Mouse (Mus musculus) hindbrain, embryonic 13.5 days (tissue): ENCODE data around the gene Rpl9-ps6. TPM values are rescaled to one million over a fixed set of nuclear protein-coding genes. Genes with fewer than 3 reads are reported as not detected.

Source experiments
- ATAC-seq: fragments of 200-750 bp; cut with Nextera tagmentation; 2 replicates; pipeline ENCODE4 v1.8.0; 2017; ENCODE audit warnings: moderate TSS enrichment; ENCODE audit not compliant: low FRiP score
- H3K27ac ChIP-seq: fragments of 300-500 bp; sonication (generic); 2 replicates; pipeline ENCODE4 v1.5.1; 2015; ENCODE audit warnings: inconsistent platforms, mild to moderate bottlenecking, moderate library complexity
- H3K27me3 ChIP-seq: fragments of 300-500 bp; sonication (generic); 2 replicates; pipeline ENCODE4 v1.6.1; 2015; ENCODE audit warnings: mild to moderate bottlenecking, inconsistent platforms
- H3K36me3 ChIP-seq: fragments of 300-500 bp; sonication (generic); 2 replicates; pipeline ENCODE4 v1.6.1; 2015; ENCODE audit warnings: mild to moderate bottlenecking, inconsistent platforms
- H3K4me1 ChIP-seq: fragments of 300-500 bp; sonication (generic); replicated peaks from 2 replicates; pipeline ENCODE4 v1.6.1; 2015; ENCODE audit warnings: inconsistent platforms
- H3K4me2 ChIP-seq: fragments of 300-500 bp; sonication (generic); 2 replicates; pipeline ENCODE4 v1.6.1; 2015; ENCODE audit warnings: inconsistent platforms, mild to moderate bottlenecking, moderate library complexity
- H3K4me3 ChIP-seq: fragments of 300-500 bp; sonication (generic); 2 replicates; pipeline ENCODE4 v1.5.1; 2015; ENCODE audit warnings: mild to moderate bottlenecking, inconsistent platforms
- H3K9ac ChIP-seq: fragments of 300-500 bp; sonication (generic); 2 replicates; pipeline ENCODE4 v1.6.1; 2015; ENCODE audit warnings: mild to moderate bottlenecking, inconsistent platforms
- H3K9me3 ChIP-seq: fragments of 300-500 bp; sonication (generic); 2 replicates; pipeline ENCODE4 v1.6.1; 2016; ENCODE audit warnings: inconsistent platforms
- WGBS: fragments of 180-500 bp; shearing (Covaris S2); methylation state at CpG from one replicate; pipeline ENCODE4 v1.1.7; 2015; 5-methylcytosine and 5-hydroxymethylcytosine counted together
- polyA plus RNA-seq: library from polyadenylated mRNA; unstranded; fragments of >200 nt; fragmentation: Nextera tagmentation; extraction: Ambion mirVana; gene quantifications from 2 replicates; pipeline ENCODE4 v1.2.1, GENCODE M21; 2015

The Rpl9-ps6 gene
- 72.9 and 82.1 TPM in 2 replicates for polyA plus RNA-seq

GRCm38 (mm10) chr19:32466478-32466877, at the start of gene Rpl9-ps6:
Gene Rpl9-ps6, minus strand, starts transcription at chr19:32466578.
- no peak for ATAC-seq
- 78% methylated on average over 6 of the region's 6 CpGs for WGBS
- Histone ChIP-seq H3K4me3 (no peak within 1 kb of the TSS), H3K4me1 (no peaks in the 10 kb centered on the region), H3K27ac (no peak within 1 kb of the TSS), H3K9me3 (no peaks in the 10 kb centered on the region), H3K9ac (no peak within 1 kb of the TSS), H3K27me3 (no peaks in the 10 kb centered on the region), H3K4me2 (no peak within 1 kb of the TSS), H3K36me3 (no peaks in the 10 kb centered on the region)

GRCm38 (mm10) chr19:32512518-32512917, 46.1 kb upstream of the Rpl9-ps6 start:
- ATAC-seq, result no peak
- Histone ChIP-seq H3K27me3 (no peaks in the 10 kb centered on the region), H3K4me2 (no peak overlapping the region), H3K9me3 (no peaks in the 10 kb centered on the region), H3K9ac (no peak overlapping the region), H3K4me3 (no peak overlapping the region), H3K36me3 (peaks cover 66% of the 10 kb centered on the region), H3K4me1 (no peaks in the 10 kb centered on the region), H3K27ac (no peak overlapping the region)
- 24% methylated on average over 1 of the region's 1 CpGs for WGBS

GRCm38 (mm10) chr19:32510962-32511361, 44.6 kb upstream of the Rpl9-ps6 start:
- Histone ChIP-seq H3K4me2 (no peak overlapping the region), H3K4me3 (no peak overlapping the region), H3K9me3 (no peaks in the 10 kb centered on the region), H3K4me1 (no peaks in the 10 kb centered on the region), H3K36me3 (peaks cover 61% of the 10 kb centered on the region), H3K9ac (no peak overlapping the region), H3K27me3 (no peaks in the 10 kb centered on the region), H3K27ac (no peak overlapping the region)
- ATAC-seq, result no peak
- WGBS, result 97% methylated on average over 6 of the region's 6 CpGs

- Histone ChIP-seq H3K9me3 (no peaks in the 10 kb centered on the region), H3K27me3 (no peaks in the 10 kb centered on the region), H3K27ac (no peak overlapping the region), H3K4me1 (no peaks in the 10 kb centered on the region), H3K4me3 (no peak overlapping the region), H3K9ac (no peak overlapping the region), H3K36me3 (peaks cover 61% of the 10 kb centered on the region), H3K4me2 (no peak overlapping the region)
- 86% methylated on average over 3 of the region's 3 CpGs for WGBS
- ATAC-seq, result no peak
These were observed 43.9 kb upstream of the Rpl9-ps6 start for GRCm38 (mm10) chr19:32510267-32510666.

GRCm38 (mm10) chr19:32507526-32507925, 41.1 kb upstream of the Rpl9-ps6 start:
- WGBS, result 91% methylated on average over 9 of the region's 9 CpGs
- peaks cover 36% of the 10 kb centered on the region for H3K36me3 ChIP-seq
- no peaks in the 10 kb centered on the region for H3K9me3 ChIP-seq
- H3K27ac ChIP-seq, result no peak overlapping the region
- H3K4me1 ChIP-seq, result no peaks in the 10 kb centered on the region
- ATAC-seq, result no peak
- no peaks in the 10 kb centered on the region for H3K27me3 ChIP-seq
- H3K4me3 ChIP-seq, result no peak overlapping the region
- H3K4me2 ChIP-seq, result no peak overlapping the region
- no peak overlapping the region for H3K9ac ChIP-seq

- H3K27ac ChIP-seq, result no peak overlapping the region
- peaks cover 32% of the 10 kb centered on the region for H3K36me3 ChIP-seq
- no peak overlapping the region for H3K9ac ChIP-seq
- no peaks in the 10 kb centered on the region for H3K9me3 ChIP-seq
- no peak overlapping the region for H3K4me3 ChIP-seq
- ATAC-seq, result no peak
- no peaks in the 10 kb centered on the region for H3K27me3 ChIP-seq
- no peaks in the 10 kb centered on the region for H3K4me1 ChIP-seq
- WGBS, result 87% methylated on average over 6 of the region's 6 CpGs
- no peak overlapping the region for H3K4me2 ChIP-seq
These were observed 40.7 kb upstream of the Rpl9-ps6 start for GRCm38 (mm10) chr19:32507100-32507499.

- no peak overlapping the region for H3K4me2 ChIP-seq
- H3K9me3 ChIP-seq, result no peaks in the 10 kb centered on the region
- no peaks in the 10 kb centered on the region for H3K27me3 ChIP-seq
- no peak overlapping the region for H3K9ac ChIP-seq
- peaks cover 29% of the 10 kb centered on the region for H3K36me3 ChIP-seq
- H3K27ac ChIP-seq, result no peak overlapping the region
- ATAC-seq, result no peak
- WGBS, result 97% methylated on average over 5 of the region's 5 CpGs
- H3K4me1 ChIP-seq, result no peaks in the 10 kb centered on the region
- H3K4me3 ChIP-seq, result no peak overlapping the region
These were observed 40.1 kb upstream of the Rpl9-ps6 start for GRCm38 (mm10) chr19:32506514-32506913.

- Histone ChIP-seq H3K36me3 (peaks cover 26% of the 10 kb centered on the region), H3K4me2 (no peak overlapping the region), H3K27ac (no peak overlapping the region), H3K4me3 (no peak overlapping the region), H3K27me3 (no peaks in the 10 kb centered on the region), H3K4me1 (no peaks in the 10 kb centered on the region), H3K9me3 (no peaks in the 10 kb centered on the region), H3K9ac (no peak overlapping the region)
- no peak for ATAC-seq
- 92% methylated on average over 8 of the region's 8 CpGs for WGBS
These were observed 39.7 kb upstream of the Rpl9-ps6 start for GRCm38 (mm10) chr19:32506081-32506480.

GRCm38 (mm10) chr19:32501414-32501813, 35.0 kb upstream of the Rpl9-ps6 start:
- H3K4me3 ChIP-seq, result no peak overlapping the region
- H3K4me1 ChIP-seq, result no peaks in the 10 kb centered on the region
- H3K9ac ChIP-seq, result no peak overlapping the region
- no peak overlapping the region for H3K4me2 ChIP-seq
- WGBS, result 91% methylated on average over 6 of the region's 6 CpGs
- H3K9me3 ChIP-seq, result no peaks in the 10 kb centered on the region
- H3K36me3 ChIP-seq, result peaks cover 27% of the 10 kb centered on the region
- no peak for ATAC-seq
- no peak overlapping the region for H3K27ac ChIP-seq
- H3K27me3 ChIP-seq, result no peaks in the 10 kb centered on the region

GRCm38 (mm10) chr19:32498002-32498401, 31.6 kb upstream of the Rpl9-ps6 start:
- H3K4me1 ChIP-seq, result no peaks in the 10 kb centered on the region
- WGBS, result 97% methylated on average over 5 of the region's 5 CpGs
- H3K4me2 ChIP-seq, result no peak overlapping the region
- H3K27me3 ChIP-seq, result no peaks in the 10 kb centered on the region
- peaks cover 43% of the 10 kb centered on the region for H3K36me3 ChIP-seq
- H3K9ac ChIP-seq, result no peak overlapping the region
- ATAC-seq, result no peak
- H3K27ac ChIP-seq, result no peak overlapping the region
- H3K4me3 ChIP-seq, result no peak overlapping the region
- H3K9me3 ChIP-seq, result no peaks in the 10 kb centered on the region

GRCm38 (mm10) chr19:32497411-32497810, 31.0 kb upstream of the Rpl9-ps6 start:
- Histone ChIP-seq H3K4me3 (no peak overlapping the region), H3K9ac (no peak overlapping the region), H3K27me3 (no peaks in the 10 kb centered on the region), H3K9me3 (no peaks in the 10 kb centered on the region), H3K4me2 (no peak overlapping the region), H3K36me3 (peaks cover 49% of the 10 kb centered on the region), H3K4me1 (no peaks in the 10 kb centered on the region), H3K27ac (no peak overlapping the region)
- 95% methylated on average over 6 of the region's 6 CpGs for WGBS
- ATAC-seq, result no peak

- Histone ChIP-seq H3K4me1 (no peaks in the 10 kb centered on the region), H3K9ac (no peak overlapping the region), H3K4me2 (no peak overlapping the region), H3K9me3 (no peaks in the 10 kb centered on the region), H3K27me3 (no peaks in the 10 kb centered on the region), H3K36me3 (peaks cover 56% of the 10 kb centered on the region), H3K4me3 (no peak overlapping the region), H3K27ac (no peak overlapping the region)
- no peak for ATAC-seq
- 93% methylated on average over 11 of the region's 11 CpGs for WGBS
These were observed 28.7 kb upstream of the Rpl9-ps6 start for GRCm38 (mm10) chr19:32495034-32495433.

GRCm38 (mm10) chr19:32494611-32495010, 28.2 kb upstream of the Rpl9-ps6 start:
- no peak overlapping the region for H3K4me3 ChIP-seq
- no peaks in the 10 kb centered on the region for H3K9me3 ChIP-seq
- peaks cover 56% of the 10 kb centered on the region for H3K36me3 ChIP-seq
- ATAC-seq, result no peak
- H3K27ac ChIP-seq, result no peak overlapping the region
- no peak overlapping the region for H3K9ac ChIP-seq
- WGBS, result 84% methylated on average over 13 of the region's 13 CpGs
- no peaks in the 10 kb centered on the region for H3K4me1 ChIP-seq
- H3K27me3 ChIP-seq, result no peaks in the 10 kb centered on the region
- no peak overlapping the region for H3K4me2 ChIP-seq
